Mouse (Mus musculus) gastrocnemius, adult 8-10 months (tissue): ENCODE results near the gene Gm49391. TPM values are rescaled to one million over a fixed set of nuclear protein-coding genes. Genes with fewer than 3 reads are reported as not detected.
"Not testable (repeated sequence)": the region's sequence is repeated elsewhere in the genome, so short reads cannot be mapped to it uniquely, and the experiment has no call there.

Experiments
- DNase-seq, 2 experiments: peaks; one replicate each; pipeline ENCODE4 v3.0.0; 2022; ENCODE audit warnings: low spot score in 2 of 2
- total RNA-seq, 4 experiments: library from RNA; stranded (reverse); gene quantifications; 2 replicates each; pipeline ENCODE4 v1.2.4; 2022

The Gm49391 gene
- total RNA-seq: 1 to 10 TPM in 1 of 4 experiments, under 1 TPM in 3; 0.48 to 2.7 (median 0.55) TPM

DNA sequence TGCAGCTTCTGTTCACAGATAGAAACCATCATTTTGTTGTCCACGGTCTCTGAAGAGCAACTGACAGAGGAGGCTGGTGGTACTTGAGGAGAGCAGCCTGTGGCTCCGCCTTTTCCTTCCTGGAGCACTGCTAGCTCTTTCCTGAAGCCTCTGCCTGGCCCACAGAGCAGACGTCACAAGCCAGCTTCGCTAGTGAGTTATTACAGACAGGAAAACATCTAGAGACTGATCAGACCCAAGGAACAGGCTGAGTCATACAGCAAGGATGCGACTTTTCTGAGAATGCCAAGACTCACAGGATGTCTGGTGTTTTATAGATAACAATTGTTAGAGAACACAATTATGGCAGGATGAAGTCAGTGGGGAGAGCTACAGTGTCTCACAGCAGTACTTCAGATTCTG lies at the start of gene Gm49391, which contains the start of gene Ctla2a:
Gene Gm49391 (minus strand): TSS at position 72 of the 402 bp plus-strand sequence.
Gene Ctla2a (minus strand): TSS at position 126 of the 402 bp plus-strand sequence.
- DNase-seq: peak in 1 of 2 experiments; percentile 3

DNA sequence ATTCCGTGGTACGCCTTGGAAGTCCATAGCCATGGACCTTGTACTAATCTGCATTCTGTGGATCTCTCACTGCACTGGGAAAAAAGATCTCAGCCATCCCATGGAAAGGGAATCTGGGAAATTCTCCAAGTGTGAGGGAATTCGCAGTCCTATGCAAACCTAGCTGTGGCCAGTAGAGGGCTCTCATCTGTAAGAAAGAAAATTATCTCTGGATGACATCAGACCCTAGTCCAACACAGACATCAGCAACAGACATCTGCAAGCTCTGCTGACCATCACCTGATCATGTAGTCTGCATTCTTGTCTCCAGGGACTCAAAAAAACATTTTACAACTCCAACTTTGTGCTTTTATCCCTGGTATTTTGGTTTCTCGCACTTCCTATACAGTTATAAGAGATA lies 35.9 kb upstream of the Gm49391 start:
- DNase-seq: not testable (repeated sequence)

DNA sequence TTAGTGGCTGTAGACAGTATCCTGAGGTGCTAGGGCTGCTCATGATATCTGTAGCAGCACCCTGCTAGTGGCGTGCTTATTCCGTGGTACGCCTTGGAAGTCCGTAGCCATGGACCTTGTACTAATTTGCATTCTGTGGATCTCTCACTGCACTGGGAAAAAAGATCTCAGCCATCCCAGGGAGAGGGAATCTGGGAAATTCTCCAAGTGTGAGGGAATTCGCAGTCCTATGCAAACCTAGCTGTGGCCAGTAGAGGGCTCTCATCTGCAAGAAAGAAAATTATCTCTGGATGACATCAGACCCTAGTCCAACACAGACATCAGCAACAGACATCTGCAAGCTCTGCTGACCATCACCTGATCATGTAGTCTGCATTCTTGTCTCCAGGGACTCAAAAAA lies 27.6 kb upstream of the Gm49391 start:
- DNase-seq: not testable (repeated sequence)

DNA sequence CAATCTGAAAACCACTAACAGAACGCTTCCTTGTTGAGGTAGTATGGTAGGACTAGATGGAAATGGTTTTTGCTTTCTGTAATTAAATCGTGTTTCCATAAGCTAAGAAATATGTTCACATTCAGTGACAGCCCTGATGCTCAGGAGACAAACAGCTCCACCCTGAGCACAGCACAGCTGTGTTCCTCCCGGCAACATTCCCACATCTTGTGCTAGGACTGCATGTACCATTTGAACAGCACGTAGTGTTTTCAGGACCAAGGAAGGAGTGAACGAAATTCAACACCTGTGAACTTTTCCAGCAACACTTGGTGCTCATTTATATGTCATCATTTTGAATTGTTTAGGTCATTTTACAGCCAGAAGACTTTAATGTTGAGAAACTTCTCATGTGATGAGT lies 25.3 kb upstream of the Gm49391 start:
- DNase-seq: no peak

- DNase-seq: not testable (repeated sequence)
Observed at GRCm38 (mm10) chr13:60941884-60942283, 5.5 kb upstream of the Gm49391 start, which contains the start of gene Tpbpa. Gene Tpbpa (minus strand): TSS chr13:60941984.

GRCm38 (mm10) chr13:60935490-60935889 lies 881 bp downstream of the Gm49391 start, which contains the start of gene Gm49393:
Gene Gm49393 (minus strand): TSS chr13:60935590.
- not testable (repeated sequence) for DNase-seq

- DNase-seq: not testable (repeated sequence)
Observed at GRCm38 (mm10) chr13:60904780-60905179, 31.6 kb downstream of the Gm49391 start, which contains the start of gene Tpbpb. Gene Tpbpb (minus strand): TSS chr13:60904880.

GRCm38 (mm10) chr13:60897328-60897727 lies 39.0 kb downstream of the Gm49391 start, which contains the start of gene Ctla2b:
Gene Ctla2b (minus strand): TSS chr13:60897447.
- peak; percentile 5 to 19 for DNase-seq

DNA sequence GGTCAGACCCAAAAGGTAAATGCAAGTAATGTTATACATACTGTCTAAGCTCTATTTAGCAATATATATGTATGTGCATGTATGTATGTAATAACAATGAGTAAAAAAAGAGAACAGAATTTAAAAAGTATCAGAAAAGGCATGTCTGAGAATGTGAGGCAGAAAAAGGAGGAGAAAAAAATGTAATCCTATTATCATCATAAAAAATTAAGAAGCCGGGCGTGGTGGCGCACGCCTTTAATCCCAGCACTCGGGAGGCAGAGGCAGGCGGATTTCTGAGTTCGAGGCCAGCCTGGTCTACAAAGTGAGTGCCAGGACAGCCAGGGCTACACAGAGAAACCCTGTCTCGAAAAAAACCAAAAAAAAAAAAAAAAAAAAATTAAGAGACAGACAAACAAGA lies 39.6 kb downstream of the Gm49391 start, which contains the start of gene Gm49392:
Gene Gm49392 (minus strand): TSS at position 101 of the 400 bp plus-strand sequence.
- not testable (repeated sequence) for DNase-seq

- DNase-seq: no peak
Observed at GRCm38 (mm10) chr13:60895406-60896160, 40.8 kb downstream of the Gm49391 start.

DNA sequence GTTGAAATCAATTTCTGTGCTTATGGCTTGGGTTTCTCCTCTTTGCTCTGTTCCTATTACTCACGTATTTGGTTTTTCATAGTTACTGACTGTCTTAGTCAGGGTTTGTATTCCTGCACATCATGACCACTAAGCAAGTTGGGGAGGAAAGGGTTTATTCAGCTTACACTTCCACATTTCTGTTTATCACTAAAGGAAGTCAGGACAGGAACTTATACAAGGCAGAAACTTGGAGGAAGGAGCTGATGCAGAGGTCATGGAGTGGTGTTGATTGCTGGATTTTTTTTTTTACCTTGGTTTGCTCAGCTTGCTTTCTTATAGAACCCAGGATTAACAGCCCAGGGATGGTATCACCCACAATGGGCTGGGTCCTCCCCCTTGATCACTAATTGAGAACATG lies 44.1 kb downstream of the Gm49391 start:
- DNase-seq: no peak

- no peak for DNase-seq
Observed at GRCm38 (mm10) chr13:60864281-60864680, 72.1 kb downstream of the Gm49391 start, which contains the start of gene 4930486L24Rik. Gene 4930486L24Rik (minus strand): TSS chr13:60864475.

DNA sequence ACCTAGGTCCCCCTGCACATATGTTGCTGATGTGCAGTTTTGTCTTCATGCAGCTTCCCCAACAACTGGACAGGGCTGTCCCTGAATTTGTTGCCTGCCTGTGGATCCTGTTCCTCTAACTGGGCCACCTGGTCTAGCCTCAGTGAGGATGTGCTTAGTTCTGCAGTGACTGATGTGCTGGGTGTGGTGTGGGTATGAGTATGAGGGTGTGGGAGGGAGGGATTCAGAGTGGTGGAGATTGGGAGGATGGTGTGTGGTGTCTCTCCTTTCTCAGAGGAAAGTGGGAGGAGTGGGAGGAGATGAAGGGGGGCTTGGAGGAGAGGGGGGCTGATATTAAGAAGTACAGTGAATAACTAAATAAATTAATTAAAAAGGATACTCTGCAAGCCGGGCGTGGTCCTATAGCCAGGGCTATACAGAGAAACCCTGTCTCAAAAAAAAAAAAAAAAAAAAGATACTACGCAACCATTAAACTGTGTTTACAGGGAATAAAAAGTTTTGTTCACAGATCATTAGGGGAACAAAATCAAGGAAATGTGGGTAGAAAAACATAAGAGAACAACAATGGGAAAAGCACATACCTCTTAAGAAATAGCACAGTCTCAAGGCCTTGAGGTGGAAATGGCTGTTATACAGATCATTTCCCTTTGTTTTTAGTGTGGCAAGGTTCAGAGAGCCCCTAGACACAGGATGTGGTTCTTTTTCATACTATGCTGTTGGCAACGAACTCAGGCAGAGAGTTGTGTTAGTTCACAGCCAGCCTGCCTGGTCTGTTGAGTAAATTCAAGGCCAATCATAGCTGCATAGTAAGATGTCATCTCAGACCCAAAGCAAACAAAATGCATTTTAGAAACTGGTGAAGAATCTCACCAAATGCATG lies 87.9 kb downstream of the Gm49391 start:
- DNase-seq: no peak

Other genes with a start within 250 kb of the Gm49391 start
- not detected for gene BC051665, start 150.2 kb downstream of the Gm49391 start, total RNA-seq
- not detected for gene Ctsll3, start 133.7 kb downstream of the Gm49391 start, total RNA-seq
- gene 4930486L24Rik, start 72.1 kb downstream of the Gm49391 start, total RNA-seq: under 1 TPM in 3 of 4 experiments, not detected in 1; 0.36 to 0.72 (median 0.56) TPM
- gene Gm49392, start 39.7 kb downstream of the Gm49391 start, total RNA-seq: under 1 TPM in 1 of 4 experiments, not detected in 3; 0.80 TPM
- 1 to 10 TPM; 1.0 to 2.0 (median 1.3) TPM for gene Ctla2b, start 39.1 kb downstream of the Gm49391 start, total RNA-seq
- gene Tpbpb, start 31.7 kb downstream of the Gm49391 start, total RNA-seq: not detected
- under 1 TPM in 1 of 4 experiments, not detected in 3; 0.61 TPM for gene Gm49393, start 981 bp downstream of the Gm49391 start, total RNA-seq
- gene Ctla2a, start 54 bp upstream of the Gm49391 start, total RNA-seq: 10 to 100 TPM; 10.6 to 33.5 (median 15.2) TPM
- gene Tpbpa, start 5.4 kb upstream of the Gm49391 start, total RNA-seq: not detected
- gene Ctsj, start 69.4 kb upstream of the Gm49391 start, total RNA-seq: not detected
- gene Ctsq, start 104.1 kb upstream of the Gm49391 start, total RNA-seq: not detected
- gene Ctsr, start 227.7 kb upstream of the Gm49391 start, total RNA-seq: not detected